Mouse (Mus musculus): Measurements from ENCODE around the gene Tut7. TPM values are rescaled to one million over a fixed set of nuclear protein-coding genes. Genes with fewer than 3 reads are reported as not detected.

The Tut7 gene
- polyA plus RNA-seq, 1 experiment from 2014 or later = 45.5 TPM

- H3K4me1 ChIP-seq (replicated peaks) = no peaks in the 10 kb centered on the region
- no peak overlapping the region for H3K9ac ChIP-seq
- no peaks in the 10 kb centered on the region for H3K9me3 ChIP-seq
- H3K4me2 ChIP-seq = no peak overlapping the region
- H3K36me3 ChIP-seq = peaks cover 95% of the 10 kb centered on the region
- ATAC-seq (ENCODE audit: low read depth) = no peak
- no peak overlapping the region for H3K4me3 ChIP-seq
- WGBS = 87% methylated on average over 4 of the region's 4 CpGs
- no peaks in the 10 kb centered on the region for H3K27me3 ChIP-seq
- H3K27ac ChIP-seq (replicated peaks) = no peak overlapping the region
Measured at GRCm38 (mm10) chr13:59779213-59779612, 43.7 kb downstream of the Tut7 start.

- Histone ChIP-seq H3K4me1 (replicated peaks) (peaks cover 13% of the 10 kb centered on the region), H3K4me2 (no peak overlapping the region), H3K27ac (replicated peaks) (no peak overlapping the region), H3K27me3 (no peaks in the 10 kb centered on the region), H3K4me3 (no peak overlapping the region), H3K9ac (no peak overlapping the region), H3K9me3 (no peaks in the 10 kb centered on the region), H3K36me3 (peaks cover 76% of the 10 kb centered on the region)
- WGBS = 89% methylated on average over 3 of the region's 3 CpGs
- ATAC-seq (ENCODE audit: low read depth) = no peak
Measured at GRCm38 (mm10) chr13:59775168-59775567, 47.8 kb downstream of the Tut7 start.

GRCm38 (mm10) chr13:59771257-59771656 lies 51.7 kb downstream of the Tut7 start:
- H3K27me3 ChIP-seq = no peaks in the 10 kb centered on the region
- H3K36me3 ChIP-seq = peaks cover 38% of the 10 kb centered on the region
- no peak overlapping the region for H3K4me3 ChIP-seq
- peak overlapping the region; percentile 98 for H3K27ac ChIP-seq (replicated peaks)
- no peak for ATAC-seq (ENCODE audit: low read depth)
- WGBS = 72% methylated on average over 9 of the region's 9 CpGs
- H3K9ac ChIP-seq = peak overlapping the region; percentile 79
- H3K9me3 ChIP-seq = no peaks in the 10 kb centered on the region
- peak overlapping the region; percentile 65; the same call in 1 of the 2 replicates for H3K4me2 ChIP-seq
- H3K4me1 ChIP-seq (replicated peaks) = peaks cover 41% of the 10 kb centered on the region

- Histone ChIP-seq H3K27ac (replicated peaks) (peak overlapping the region; percentile 98), H3K27me3 (no peaks in the 10 kb centered on the region), H3K9me3 (no peaks in the 10 kb centered on the region), H3K4me3 (peak overlapping the region; percentile 89), H3K36me3 (peaks cover 34% of the 10 kb centered on the region), H3K4me1 (replicated peaks) (peaks cover 45% of the 10 kb centered on the region), H3K9ac (peak overlapping the region; percentile 79), H3K4me2 (peak overlapping the region; percentile 65)
- 75% methylated on average over 9 of the region's 9 CpGs for WGBS
- no peak for ATAC-seq (ENCODE audit: low read depth)
Measured at GRCm38 (mm10) chr13:59770847-59771246, 52.1 kb downstream of the Tut7 start.

- H3K36me3 ChIP-seq = peaks cover 28% of the 10 kb centered on the region
- H3K9me3 ChIP-seq = no peaks in the 10 kb centered on the region
- H3K27ac ChIP-seq (replicated peaks) = peak overlapping the region; percentile 98
- peak; percentile 94 for ATAC-seq (ENCODE audit: low read depth)
- H3K4me1 ChIP-seq (replicated peaks) = peaks cover 48% of the 10 kb centered on the region
- H3K4me2 ChIP-seq = peak overlapping the region; percentile 65
- no peaks in the 10 kb centered on the region for H3K27me3 ChIP-seq
- H3K4me3 ChIP-seq = peak overlapping the region; percentile 89
- H3K9ac ChIP-seq = peak overlapping the region; percentile 79
- WGBS = under 1% methylated on average over 28 of the region's 28 CpGs
Measured at GRCm38 (mm10) chr13:59770164-59770562, 52.8 kb downstream of the Tut7 start.

GRCm38 (mm10) chr13:59769296-59770163 lies 53.4 kb downstream of the Tut7 start, which contains the start of gene Isca1:
Gene Isca1 (minus strand): TSS chr13:59769810.
- ATAC-seq (ENCODE audit: low read depth) = peak; percentile 98
- H3K4me2 ChIP-seq = peak within 1 kb of the TSS; percentile 65
- peak within 1 kb of the TSS; percentile 89 for H3K4me3 ChIP-seq
- H3K9me3 ChIP-seq = no peaks in the 10 kb centered on the region
- peak within 1 kb of the TSS; percentile 98 for H3K27ac ChIP-seq (replicated peaks)
- under 1% methylated on average over 91 of the region's 91 CpGs for WGBS
- H3K4me1 ChIP-seq (replicated peaks) = peaks cover 48% of the 10 kb centered on the region
- H3K27me3 ChIP-seq = no peaks in the 10 kb centered on the region
- peak within 1 kb of the TSS; percentile 88 for H3K9ac ChIP-seq
- peaks cover 23% of the 10 kb centered on the region for H3K36me3 ChIP-seq

GRCm38 (mm10) chr13:59768531-59768930 lies 54.4 kb downstream of the Tut7 start:
- no peaks in the 10 kb centered on the region for H3K27me3 ChIP-seq
- 41% methylated on average over 13 of the region's 13 CpGs for WGBS

GRCm38 (mm10) chr13:59766786-59767515 lies 56.0 kb downstream of the Tut7 start:
- Histone ChIP-seq H3K4me2 (peak overlapping the region; percentile 20), H3K27ac (replicated peaks) (no peak overlapping the region), H3K4me1 (replicated peaks) (peaks cover 48% of the 10 kb centered on the region), H3K36me3 (peaks cover 11% of the 10 kb centered on the region), H3K4me3 (0 out of 2 replicates have a peak overlapping the region, but pooled peaks have one; percentile 2), H3K9me3 (no peaks in the 10 kb centered on the region), H3K9ac (peak overlapping the region; percentile 26; the same call in 1 of the 2 replicates), H3K27me3 (no peaks in the 10 kb centered on the region)
- ATAC-seq (ENCODE audit: low read depth) = no peak
- 67% methylated on average over 11 of the region's 11 CpGs for WGBS

More at GRCm38 (mm10) chr13:59768531-59768930, 54.4 kb downstream of the Tut7 start:
- Histone ChIP-seq H3K4me3 (peak overlapping the region; percentile 89), H3K9me3 (no peaks in the 10 kb centered on the region), H3K4me1 (replicated peaks) (peaks cover 48% of the 10 kb centered on the region), H3K4me2 (peak overlapping the region; percentile 65), H3K9ac (peak overlapping the region; percentile 88), H3K36me3 (peaks cover 16% of the 10 kb centered on the region), H3K27ac (replicated peaks) (no peak overlapping the region)
- no peak for ATAC-seq (ENCODE audit: low read depth)

- H3K27ac ChIP-seq (replicated peaks) = no peak overlapping the region
- no peak for ATAC-seq (ENCODE audit: low read depth)
- H3K4me3 ChIP-seq = no peak overlapping the region
- peaks cover 51% of the 10 kb centered on the region for H3K36me3 ChIP-seq
- H3K4me1 ChIP-seq (replicated peaks) = peaks cover 23% of the 10 kb centered on the region
- no peak overlapping the region for H3K9ac ChIP-seq
- H3K4me2 ChIP-seq = no peak overlapping the region
- 95% methylated on average over 7 of the region's 7 CpGs for WGBS
- H3K9me3 ChIP-seq = no peaks in the 10 kb centered on the region
- no peaks in the 10 kb centered on the region for H3K27me3 ChIP-seq
Measured at GRCm38 (mm10) chr13:59762791-59763190, 60.2 kb downstream of the Tut7 start.

GRCm38 (mm10) chr13:59756906-59757305 lies 66.0 kb downstream of the Tut7 start:
- Histone ChIP-seq H3K4me3 (no peak overlapping the region), H3K9me3 (no peaks in the 10 kb centered on the region), H3K4me1 (replicated peaks) (no peaks in the 10 kb centered on the region), H3K9ac (no peak overlapping the region), H3K27me3 (no peaks in the 10 kb centered on the region), H3K4me2 (no peak overlapping the region), H3K27ac (replicated peaks) (no peak overlapping the region), H3K36me3 (peaks cover 72% of the 10 kb centered on the region)
- no peak for ATAC-seq (ENCODE audit: low read depth)
- WGBS = 96% methylated on average over 7 of the region's 7 CpGs

- no peak overlapping the region for H3K27ac ChIP-seq (replicated peaks)
- no peak overlapping the region for H3K4me3 ChIP-seq
- H3K27me3 ChIP-seq = no peaks in the 10 kb centered on the region
- H3K36me3 ChIP-seq = peaks cover 13% of the 10 kb centered on the region
- 89% methylated on average over 12 of the region's 12 CpGs for WGBS
- no peaks in the 10 kb centered on the region for H3K4me1 ChIP-seq (replicated peaks)
- no peak for ATAC-seq (ENCODE audit: low read depth)
- H3K9me3 ChIP-seq = no peaks in the 10 kb centered on the region
- H3K4me2 ChIP-seq = no peak overlapping the region
- H3K9ac ChIP-seq = no peak overlapping the region
Measured at GRCm38 (mm10) chr13:59750310-59750709, 72.6 kb downstream of the Tut7 start.

GRCm38 (mm10) chr13:59746711-59747110 lies 76.2 kb downstream of the Tut7 start, which contains the start of gene 1700014D04Rik:
Gene 1700014D04Rik (minus strand): TSS chr13:59746752.
- H3K4me1 ChIP-seq (replicated peaks) = no peaks in the 10 kb centered on the region
- H3K4me3 ChIP-seq = no peak within 1 kb of the TSS
- H3K36me3 ChIP-seq = no peaks in the 10 kb centered on the region
- no peak within 1 kb of the TSS for H3K9ac ChIP-seq
- H3K9me3 ChIP-seq = no peaks in the 10 kb centered on the region
- ATAC-seq (ENCODE audit: low read depth) = no peak
- H3K4me2 ChIP-seq = no peak within 1 kb of the TSS
- no peak within 1 kb of the TSS for H3K27ac ChIP-seq (replicated peaks)
- H3K27me3 ChIP-seq = no peaks in the 10 kb centered on the region
- WGBS = 82% methylated on average over 9 of the region's 9 CpGs
